ENCODE assay signal across 23 mouse cellular contexts in genomic region chr2:15526241-15526924, GRCm38 (mm10). TPM values are rescaled to one million over a fixed set of nuclear protein-coding genes. Genes with fewer than 3 reads are reported as not detected.
"Had no signal": no experiment of that assay in that cellular context is flagged by ENCODE, and none has a peak within 500 bp of the region (broad histone marks: within the 10 kb centered on the region; RNA-seq: fewer than 3 reads in every experiment).

TSS of gene Malrd1 (plus strand) at chr2:15526479.

- H3K9me3 ChIP-seq: midbrain, embryonic 13.5 days had no signal

- ATAC-seq: liver, postnatal 0 days; lung, postnatal 0 days; midbrain, embryonic 13.5 days; midbrain, embryonic 16.5 days had no signal

- H3K36me3 ChIP-seq: limb, embryonic 12.5 days; limb, embryonic 15.5 days; midbrain, embryonic 13.5 days; neural tube, embryonic 13.5 days had no signal

- H3K27me3 ChIP-seq: limb, embryonic 12.5 days; limb, embryonic 15.5 days; midbrain, embryonic 13.5 days; neural tube, embryonic 13.5 days had no signal

- DNase-seq: kidney, adult 11 months; kidney, adult 9 months; kidney, postnatal 10 days; kidney, postnatal 4 days; layer of hippocampus, adult 9-11 months; layer of hippocampus, postnatal 36 days; left cerebral cortex, postnatal 4 days; liver, postnatal 0 days; lung, embryonic 14.5 days; thymus, postnatal 36 days had no signal

- H3K4me3 ChIP-seq: layer of hippocampus, adult 2 months; limb, embryonic 12.5 days; limb, embryonic 15.5 days; midbrain, embryonic 13.5 days; myocyte; neural tube, embryonic 13.5 days had no signal

- H3K27ac ChIP-seq: layer of hippocampus, adult 2 months; limb, embryonic 12.5 days; limb, embryonic 15.5 days; liver, embryonic 14.5 days; macrophage; midbrain, embryonic 13.5 days; neural tube, embryonic 13.5 days; stomach, postnatal 0 days had no signal

- H3K4me1 ChIP-seq: limb, embryonic 12.5 days; limb, embryonic 15.5 days; midbrain, embryonic 13.5 days; neural tube, embryonic 13.5 days had no signal

- H3K9ac ChIP-seq: limb, embryonic 12.5 days; limb, embryonic 15.5 days; liver, embryonic 14.5 days; liver, postnatal 0 days; lung, embryonic 14.5 days; midbrain, embryonic 13.5 days; neural tube, embryonic 13.5 days had no signal

- H3K4me2 ChIP-seq: limb, embryonic 12.5 days; limb, embryonic 15.5 days; liver, embryonic 11.5 days; lung, embryonic 14.5 days; midbrain, embryonic 13.5 days; neural tube, embryonic 13.5 days had no signal

RNA-seq across cellular contexts. Expression of gene Malrd1, which starts in this region (rescaled TPM):
- polyA plus RNA-seq: liver, embryonic 11.5 days; liver, embryonic 14.5 days; liver, postnatal 0 days; lung, embryonic 14.5 days; lung, postnatal 0 days; macrophage; myocyte; urinary bladder, adult 2 months had no signal
